Mouse (Mus musculus) hindlimb bud, embryonic 11.5 days (tissue): ENCODE results near the gene Dcaf5.

Experiments
- DNase-seq: peaks from one replicate; pipeline ENCODE4 v3.0.0-alpha.2; 2012; ENCODE audit warnings: low read depth, low spot score; ENCODE audit errors: extremely low spot score

The Dcaf5 gene

DNA sequence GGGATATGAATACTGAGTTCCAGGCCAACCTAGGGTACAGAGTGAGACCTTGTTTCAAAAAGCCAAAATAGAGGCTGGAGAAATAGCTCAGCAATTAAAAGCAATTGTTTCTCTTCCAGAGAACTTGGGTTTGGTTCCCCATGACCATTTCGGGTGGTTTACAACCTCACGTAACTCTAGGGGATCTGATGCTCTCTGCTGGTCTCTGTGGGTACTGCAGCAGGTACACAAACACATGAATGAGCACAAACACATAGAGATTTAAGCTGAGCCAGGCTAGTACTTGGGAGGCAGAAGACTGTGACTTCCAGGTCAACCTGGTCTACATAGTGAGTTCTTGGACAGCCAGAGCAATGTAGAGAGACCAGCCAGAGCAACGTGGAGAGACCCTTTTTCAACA, 28.6 kb downstream of the Dcaf5 start:
- peak; percentile 41 for DNase-seq

DNA sequence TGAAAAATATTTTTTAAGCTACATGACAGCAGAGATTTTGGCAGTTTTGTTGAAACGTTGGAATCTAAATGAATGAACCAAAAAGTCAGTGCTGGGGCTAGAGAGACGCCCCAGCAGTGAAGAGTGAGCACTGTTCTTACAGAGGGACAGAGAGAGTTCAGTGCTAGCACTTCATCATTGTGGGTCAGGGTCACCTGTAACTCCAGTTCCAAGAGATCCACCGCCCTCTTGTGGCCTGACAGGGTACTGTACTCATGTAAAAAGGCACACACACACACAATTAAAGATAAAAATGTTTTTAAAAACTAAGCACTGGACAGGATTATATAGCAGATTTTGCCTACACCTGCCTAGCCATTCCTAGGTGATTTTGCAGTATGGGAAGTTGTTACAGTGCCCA, 29.8 kb downstream of the Dcaf5 start:
- DNase-seq = peak; percentile 53

DNA sequence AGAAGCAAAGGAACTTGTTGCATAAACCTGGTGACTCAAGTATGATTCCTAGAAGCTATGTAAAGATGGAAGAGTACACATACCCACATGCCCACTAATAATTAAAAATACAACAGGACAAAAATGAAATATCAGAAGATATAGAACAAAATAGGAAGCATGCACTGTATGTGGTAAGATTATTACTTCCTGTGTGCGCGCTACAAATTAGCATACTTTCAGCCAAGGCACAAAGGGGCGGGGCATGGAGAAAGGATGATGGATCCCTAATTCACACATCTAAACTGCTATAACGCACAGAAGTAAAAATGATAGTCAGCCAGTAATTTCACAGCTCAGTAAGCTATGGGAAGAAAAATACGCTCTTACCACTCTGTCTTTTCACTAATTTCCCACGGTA, 32.3 kb downstream of the Dcaf5 start:
- DNase-seq = no peak

DNA sequence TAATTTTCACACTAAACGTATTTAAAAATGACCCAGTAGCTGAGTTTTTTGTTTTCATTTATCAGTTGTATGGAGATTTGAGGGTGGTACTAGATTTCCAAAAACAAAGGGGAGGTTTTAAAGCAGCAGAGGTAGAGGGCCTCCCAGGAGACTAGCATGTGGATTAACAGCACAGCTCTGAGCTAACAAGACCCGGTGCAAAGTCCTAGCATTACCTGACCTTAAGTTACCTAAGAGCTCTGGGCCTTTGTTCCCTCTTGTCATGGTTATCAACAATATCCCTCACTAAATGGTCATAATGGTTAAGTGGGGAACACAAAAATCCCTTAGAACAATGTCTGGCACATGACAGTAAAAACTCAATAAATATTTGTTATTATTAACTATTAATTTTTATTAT, 37.3 kb downstream of the Dcaf5 start:
- no peak for DNase-seq

DNA sequence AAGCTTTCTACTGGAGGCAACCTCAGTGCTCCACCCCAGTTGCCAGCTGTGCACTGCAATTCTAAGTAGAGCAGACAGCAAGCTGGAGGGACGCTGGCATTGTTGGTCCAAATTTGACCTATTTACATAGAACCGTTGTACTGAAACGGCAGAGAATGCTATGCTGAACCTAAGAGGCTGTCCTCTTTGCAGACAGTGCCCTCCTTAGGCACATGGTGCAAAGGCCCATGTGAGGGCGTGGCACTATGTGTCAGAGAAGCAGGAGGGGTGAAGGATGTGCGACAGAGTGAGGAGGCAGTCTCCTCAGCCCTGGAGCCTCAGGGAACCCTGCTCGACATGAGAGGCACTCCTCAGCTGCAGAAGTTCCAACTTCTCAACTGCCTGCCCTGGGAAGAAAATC, 40.0 kb downstream of the Dcaf5 start:
- no peak for DNase-seq

DNA sequence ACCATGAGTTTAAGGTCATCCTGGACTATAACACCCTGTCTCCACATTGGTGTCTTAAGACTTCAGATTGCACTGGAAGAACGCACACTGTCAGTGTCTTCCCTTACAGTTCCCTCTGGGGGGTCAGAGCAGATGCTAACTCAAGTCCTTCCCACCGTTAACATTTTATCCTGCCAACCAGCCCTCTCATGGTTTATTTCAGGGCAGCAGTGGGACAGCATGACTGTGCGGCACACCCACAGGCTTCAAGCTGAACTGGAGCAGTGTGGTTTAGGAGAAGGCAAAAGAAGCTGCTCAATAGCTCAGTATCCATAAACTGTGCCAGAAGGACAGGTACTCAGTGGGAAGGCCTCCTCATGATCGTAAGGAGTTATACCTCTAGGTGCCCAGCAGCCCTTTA, 41.1 kb downstream of the Dcaf5 start:
- no peak for DNase-seq

DNA sequence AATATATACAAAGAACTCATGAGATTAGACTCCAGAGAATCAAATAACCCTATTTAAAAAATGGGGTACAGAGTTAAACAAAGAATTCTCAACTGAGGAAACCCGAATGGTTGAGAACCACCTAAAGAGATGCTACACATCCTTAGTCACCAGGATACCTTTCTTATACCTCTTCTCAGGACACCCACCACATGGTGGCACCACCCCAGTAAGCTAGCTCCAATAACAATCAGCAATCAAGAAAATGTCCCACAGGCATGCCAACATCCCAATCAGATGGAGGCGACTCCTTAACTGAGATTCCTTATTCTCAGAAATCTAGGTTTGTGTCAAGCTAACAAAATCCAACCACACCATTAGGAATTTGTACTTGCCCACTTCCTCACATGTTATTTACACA, 42.4 kb downstream of the Dcaf5 start:
- DNase-seq = no peak

DNA sequence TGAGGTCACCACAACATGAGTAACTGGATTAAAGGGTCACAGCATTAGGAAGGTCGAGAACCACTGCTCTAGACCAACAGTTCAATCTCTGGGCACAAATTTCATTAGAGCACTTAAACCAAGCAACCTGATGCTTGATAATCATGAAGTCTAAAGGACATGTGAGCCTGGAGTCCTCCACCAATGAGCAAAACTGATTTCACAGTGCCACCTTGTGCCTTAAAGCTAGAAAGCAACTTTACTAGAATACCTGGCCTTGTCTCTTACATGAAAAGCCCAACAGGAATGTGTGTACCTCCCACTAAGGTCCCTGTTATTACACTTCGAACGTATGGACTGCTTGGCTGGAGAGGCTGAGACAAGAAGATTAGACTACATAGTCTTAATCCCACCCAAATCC, 47.0 kb downstream of the Dcaf5 start:
- DNase-seq = peak; percentile 8

DNA sequence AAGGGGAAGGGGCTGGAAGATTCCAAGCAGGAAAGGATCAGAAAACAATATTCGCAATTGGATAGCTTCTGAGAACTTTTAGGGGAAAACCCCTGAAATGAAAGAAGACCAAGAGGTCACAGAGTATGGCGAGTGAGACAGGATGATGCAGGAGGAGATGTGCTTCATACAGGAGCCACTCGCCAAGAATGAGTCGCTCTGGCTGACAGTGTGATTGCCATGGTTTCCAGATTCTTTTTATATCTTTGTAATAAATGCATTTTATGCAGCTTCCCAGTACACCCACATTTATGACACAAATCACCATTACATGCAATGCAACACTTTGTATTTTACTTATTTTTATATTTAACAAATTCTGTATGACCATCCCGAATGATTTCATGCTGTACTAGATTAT, 49.1 kb downstream of the Dcaf5 start:
- DNase-seq = no peak

DNA sequence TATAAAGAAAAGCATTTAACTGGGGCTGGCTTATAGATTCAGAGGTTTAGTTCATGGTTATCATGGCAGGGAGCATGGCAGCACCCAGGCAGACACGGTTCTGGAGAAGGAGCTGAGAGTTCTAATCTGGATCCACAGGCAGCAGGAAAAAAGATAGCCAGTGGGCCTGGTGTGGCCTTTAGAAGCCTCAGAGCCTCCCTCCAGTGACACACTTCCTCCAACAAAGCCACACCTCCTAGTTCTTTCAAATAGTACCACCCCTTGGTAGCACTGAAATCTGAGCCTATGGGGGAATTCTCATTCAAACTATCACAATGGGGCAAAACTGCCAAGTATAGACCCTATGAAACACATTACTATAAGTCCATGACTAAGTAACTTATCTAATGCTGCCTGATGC, 51.0 kb downstream of the Dcaf5 start:
- no peak for DNase-seq

DNA sequence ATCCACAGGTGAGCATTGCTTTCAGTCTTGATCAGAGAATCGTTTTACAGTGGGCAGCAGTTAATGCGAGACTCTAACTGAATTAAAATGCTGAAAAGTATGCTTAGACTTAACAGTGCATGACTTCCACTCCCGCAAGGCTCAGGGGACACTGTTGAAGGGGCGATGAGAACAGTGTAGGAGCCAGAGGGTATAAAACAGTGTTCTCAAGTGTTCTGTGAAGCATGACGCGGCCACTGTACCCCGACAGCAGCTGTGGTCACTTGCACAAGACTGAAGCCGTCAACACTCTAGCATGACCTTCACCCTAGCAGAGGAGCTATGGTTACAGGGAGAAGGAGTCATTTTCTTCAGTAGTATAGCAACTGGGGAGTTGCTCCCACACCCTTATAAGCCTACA, 52.9 kb downstream of the Dcaf5 start:
- no peak for DNase-seq

DNA sequence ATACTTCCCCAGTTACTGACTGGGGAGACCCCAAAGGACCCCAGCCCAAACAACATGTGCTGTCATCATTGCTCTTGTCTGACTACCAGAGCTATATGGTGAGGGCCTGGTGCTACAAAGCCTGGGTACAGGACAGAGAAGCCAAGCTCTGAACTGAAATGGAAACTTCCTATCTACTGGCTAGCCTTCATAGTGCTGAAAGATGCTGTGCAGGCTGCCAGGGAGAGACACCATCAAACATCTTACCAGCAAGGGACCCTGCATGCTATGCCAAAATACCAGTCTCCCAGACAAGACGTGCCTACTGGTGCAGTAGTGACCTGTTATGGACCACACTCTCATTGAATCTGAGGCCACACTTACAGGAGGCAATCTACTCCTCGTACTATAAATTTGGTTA, 53.6 kb downstream of the Dcaf5 start:
- no peak for DNase-seq

DNA sequence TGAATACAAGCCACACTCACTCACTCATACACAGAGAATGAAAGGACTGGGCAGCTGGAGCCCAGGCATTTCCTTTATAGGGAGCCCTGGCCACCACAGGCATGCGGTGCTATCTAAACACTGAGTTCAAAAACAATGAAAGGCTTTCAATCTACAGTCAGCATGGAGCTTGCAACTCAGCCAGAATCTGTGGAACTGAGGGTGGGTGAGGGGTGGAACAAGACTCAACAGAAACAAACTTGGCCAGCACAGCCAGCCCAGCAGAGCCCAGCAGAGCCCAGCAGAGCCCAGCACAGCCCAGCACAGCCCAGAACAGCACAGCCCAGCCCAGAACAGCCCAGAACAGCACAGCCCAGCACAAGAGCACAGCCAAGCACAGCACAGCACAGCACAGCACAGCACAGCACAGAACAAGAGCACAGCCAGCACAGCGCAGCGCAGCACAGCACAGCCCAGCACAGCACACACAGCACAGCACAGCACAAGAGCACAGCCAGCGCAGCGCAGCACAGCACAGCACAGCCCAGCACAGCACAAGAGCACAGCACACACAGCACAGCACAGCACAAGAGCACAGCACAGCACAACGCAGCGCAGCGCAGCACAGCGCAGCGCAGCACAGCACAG, 56.5 kb downstream of the Dcaf5 start:
- DNase-seq = no peak

DNA sequence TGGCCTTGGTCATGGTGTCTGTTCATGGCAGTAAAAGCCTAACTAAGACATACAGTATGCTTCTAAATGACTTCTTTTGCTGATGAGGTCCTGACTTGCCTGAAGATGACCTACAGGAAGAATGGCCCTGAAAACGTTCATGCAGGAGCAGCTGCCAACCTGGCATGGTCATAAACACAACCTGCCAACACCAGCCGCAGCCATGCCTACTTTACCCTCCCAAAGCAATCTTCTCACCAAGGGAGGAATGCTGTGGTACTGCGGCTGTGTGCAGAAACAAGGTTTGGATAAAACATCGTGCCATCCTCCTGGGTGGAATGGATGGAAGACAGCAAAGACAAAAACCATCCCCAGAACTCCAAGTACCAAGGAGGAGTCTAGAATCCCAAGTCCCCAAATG, 57.0 kb downstream of the Dcaf5 start:
- DNase-seq = no peak

DNA sequence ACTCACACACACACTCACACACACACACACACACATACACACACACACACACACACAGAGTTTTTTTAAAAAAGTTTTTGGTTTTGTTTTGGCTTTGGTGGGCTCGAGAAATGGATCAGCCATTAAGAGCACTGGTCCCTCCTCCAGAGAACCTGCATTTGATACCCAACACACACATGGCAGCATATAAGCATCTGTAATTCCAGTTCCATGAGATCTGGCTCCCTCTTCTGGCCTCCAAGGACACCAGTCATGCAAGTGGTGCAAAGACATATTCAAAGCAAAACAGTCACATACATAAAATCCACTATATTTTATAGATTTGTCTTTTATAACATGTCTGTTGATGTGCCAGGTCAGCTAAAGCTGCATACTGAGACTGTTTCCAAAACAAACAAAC, 58.8 kb downstream of the Dcaf5 start:
- DNase-seq = peak; percentile 31

DNA sequence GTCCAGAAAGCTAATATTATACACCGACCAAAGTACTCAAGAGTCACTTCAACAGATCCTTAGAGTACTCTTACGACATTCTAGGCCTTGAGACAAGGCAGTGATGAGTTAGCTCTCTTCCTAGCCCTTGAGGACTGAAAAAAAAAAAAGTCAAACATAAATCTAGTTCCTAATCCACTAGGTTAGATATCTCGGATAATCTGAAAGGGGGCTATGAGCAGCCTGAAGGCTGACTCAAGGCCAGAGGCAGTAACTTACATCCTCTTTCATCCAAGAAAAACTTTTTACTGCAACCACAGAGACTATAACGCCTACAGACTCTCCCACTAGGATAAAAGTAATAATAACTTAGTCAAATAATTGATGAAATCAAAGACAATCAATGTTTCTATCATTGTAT, 60.7 kb downstream of the Dcaf5 start:
- no peak for DNase-seq

DNA sequence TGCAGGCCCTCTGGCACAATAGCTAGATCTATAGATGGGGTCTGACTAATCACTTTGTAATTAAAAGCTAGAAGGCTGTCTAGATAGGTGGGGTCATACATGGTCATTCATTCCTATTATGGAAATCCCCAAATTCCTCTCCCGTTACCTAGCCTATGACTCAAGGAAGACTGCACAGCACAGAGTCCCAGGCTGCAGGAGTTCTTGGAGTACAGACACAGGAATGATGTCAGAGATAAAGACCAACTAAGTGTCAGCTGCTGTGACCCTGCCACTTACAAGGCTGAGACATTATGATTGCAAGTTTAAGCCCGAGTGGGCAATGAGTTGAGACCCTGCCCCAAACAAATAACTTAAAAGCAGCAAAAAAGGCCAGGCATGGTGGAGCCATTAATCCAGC, 61.7 kb downstream of the Dcaf5 start:
- no peak for DNase-seq

DNA sequence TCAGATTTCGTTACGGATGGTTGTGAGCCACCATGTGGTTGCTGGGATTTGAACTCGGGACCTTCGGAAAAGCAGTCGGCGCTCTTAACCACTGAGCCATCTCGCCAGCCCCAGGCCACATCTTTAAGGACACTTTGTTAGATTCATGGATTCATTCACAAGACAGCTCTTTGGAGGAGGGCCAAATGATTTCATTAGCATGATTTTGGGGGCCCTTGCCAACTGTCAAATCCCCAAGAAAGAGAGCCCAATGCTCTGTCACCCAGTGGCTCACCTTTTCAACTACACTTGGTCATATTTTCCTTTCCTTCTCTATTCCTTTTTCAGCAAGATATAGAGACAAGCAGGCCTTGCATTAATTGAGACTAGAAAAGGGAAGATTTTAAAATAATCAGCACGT, 63.5 kb downstream of the Dcaf5 start:
- DNase-seq = no peak

DNA sequence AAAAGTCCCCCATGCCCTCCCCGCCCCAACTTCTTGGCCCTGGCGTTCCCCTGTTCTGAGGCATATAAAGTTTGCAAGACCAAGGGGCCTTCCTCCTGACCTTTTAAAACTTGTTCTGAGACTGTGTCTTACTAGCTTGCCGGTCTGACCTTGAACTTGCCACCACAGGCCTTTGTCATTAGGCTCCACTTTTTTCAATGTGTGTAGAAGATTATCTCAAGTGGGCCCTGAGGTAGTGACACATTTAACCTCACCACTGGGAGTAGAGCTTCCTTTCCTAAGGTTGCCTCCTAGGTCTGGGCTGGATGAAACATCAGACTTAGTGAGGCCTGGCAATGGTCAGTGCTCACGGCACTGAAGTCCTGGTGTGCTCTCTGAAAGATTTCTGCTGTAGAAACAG, 69.2 kb downstream of the Dcaf5 start:
- no peak for DNase-seq

DNA sequence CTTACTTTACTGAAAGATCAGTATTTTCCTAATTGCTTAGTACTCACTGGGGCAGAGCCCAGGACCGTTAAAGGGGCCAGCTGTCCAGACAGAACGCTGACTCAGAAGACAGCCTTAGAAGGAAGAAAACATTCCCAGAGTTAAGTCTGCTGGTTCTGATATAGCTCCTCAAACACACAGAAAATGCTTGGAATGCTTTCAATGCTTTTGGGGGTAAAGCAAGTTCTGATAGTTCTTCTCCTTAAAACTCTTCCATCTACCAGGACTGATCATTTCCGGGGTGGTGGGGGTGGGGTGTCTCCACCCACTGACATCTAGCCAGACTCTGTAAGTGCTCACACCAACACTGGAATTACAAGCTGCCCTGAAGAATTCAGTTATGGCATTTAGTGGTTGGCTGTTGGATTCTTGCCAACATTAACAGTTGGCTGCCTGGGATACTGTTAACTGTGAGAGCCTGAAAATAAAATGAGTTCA, 70.4 kb downstream of the Dcaf5 start:
- DNase-seq = no peak

DNA sequence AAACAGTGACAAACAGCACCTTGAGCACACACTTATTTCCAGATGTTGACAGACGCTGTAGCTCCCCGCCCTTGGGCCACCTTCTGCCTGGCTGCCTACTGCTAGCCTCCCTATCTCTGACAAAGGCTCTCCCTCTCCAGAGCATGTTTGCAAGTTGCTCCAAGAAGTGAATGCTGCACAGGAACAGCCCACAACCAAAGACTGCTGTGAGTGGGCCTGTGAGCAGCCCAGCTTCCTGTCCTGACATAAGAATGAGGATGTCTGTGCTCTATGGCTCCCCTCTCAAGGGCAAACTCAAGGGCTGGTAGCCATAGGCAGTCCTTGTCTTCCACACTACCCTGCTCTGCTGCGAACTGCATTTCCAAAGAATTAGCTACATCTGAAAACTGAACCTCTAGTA, 71.1 kb downstream of the Dcaf5 start:
- DNase-seq = no peak

DNA sequence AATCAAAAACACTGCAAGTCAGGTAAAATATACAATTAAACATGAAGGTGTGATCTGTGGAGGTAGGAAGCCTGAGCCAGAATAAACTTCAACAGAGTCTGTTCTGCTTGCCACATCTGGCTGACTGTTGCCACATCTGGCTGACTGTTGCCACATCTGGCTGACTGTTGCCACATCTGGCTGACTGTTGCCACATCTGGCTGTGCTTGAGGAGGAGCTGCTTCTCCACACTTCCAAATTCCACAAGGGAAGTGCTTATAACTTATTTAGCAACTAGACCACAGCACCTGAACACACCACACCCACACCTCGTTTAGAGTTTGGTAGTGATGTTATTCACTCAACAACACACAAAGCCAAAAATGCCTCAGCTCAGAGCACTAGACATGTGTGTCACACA, 74.7 kb downstream of the Dcaf5 start:
- no peak for DNase-seq

DNA sequence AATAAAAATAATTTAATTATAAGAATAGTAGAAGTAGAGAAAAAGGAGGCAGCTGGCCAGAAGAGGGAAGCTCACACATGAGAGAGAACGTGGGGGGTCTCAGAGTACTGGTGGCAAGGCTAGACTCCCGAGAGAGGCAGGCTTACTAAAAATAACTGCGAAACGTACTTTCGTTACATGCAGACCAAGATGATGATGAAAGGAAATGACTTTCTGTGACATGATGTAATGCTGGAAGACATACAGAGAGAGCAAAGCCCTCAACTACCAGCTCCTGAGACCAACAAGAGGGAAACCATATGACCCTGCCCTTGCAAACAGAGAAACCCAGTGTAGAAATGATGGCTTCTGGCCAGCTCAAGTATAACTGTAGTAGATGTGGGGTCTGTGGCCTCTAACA, 76.1 kb downstream of the Dcaf5 start:
- DNase-seq = no peak

DNA sequence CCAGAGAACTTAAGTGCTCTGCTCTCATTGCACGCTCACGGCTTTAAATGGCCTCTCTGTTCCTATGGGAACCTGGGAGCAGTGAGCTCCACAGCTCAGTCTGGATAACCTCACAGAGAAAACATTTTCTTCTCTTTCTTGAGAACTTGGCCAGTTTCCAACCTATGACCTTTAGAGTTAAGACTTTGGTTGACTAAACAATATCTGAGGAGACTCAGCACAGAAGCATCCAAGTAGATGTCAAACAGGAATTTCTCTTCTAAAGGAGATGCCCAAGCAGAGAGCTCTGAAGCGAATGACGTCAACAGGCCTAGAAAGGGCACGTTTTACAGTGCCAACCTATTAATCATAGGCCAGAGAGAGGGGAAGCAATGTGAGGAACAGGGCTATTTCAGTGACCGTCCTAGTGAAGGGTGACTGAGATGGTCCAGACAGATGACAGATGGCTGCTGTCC, 91.6 kb downstream of the Dcaf5 start:
- DNase-seq = no peak
